Mouse (Mus musculus): ENCODE measurements around the gene Esp24. TPM values are rescaled to one million over a fixed set of nuclear protein-coding genes. Genes with fewer than 3 reads are reported as not detected.

Esp24 gene
- not detected for polyA plus RNA-seq (2017; shearing (Covaris generic))

DNA sequence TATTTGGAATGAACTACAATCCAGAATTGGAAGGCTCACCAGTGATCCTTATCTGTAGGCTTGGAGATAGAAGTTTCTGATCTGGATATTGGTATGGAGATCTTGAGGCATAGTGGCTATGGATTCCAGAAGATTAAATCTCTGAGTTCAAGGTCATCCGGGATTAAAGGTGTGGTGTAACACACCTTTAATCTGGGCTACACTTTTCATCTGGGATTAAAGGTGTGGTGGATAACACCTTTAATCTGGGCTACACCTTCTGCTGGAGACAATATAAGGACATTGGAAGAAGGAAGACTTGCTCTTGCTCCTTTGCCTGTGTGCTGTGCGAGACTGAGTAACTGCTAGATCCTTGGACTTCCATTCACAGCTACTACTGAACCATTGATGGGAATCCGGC is at the start of gene Esp24:
Gene Esp24, plus strand, starts transcription at position 301 of the 400 bp plus-strand sequence.

DNA sequence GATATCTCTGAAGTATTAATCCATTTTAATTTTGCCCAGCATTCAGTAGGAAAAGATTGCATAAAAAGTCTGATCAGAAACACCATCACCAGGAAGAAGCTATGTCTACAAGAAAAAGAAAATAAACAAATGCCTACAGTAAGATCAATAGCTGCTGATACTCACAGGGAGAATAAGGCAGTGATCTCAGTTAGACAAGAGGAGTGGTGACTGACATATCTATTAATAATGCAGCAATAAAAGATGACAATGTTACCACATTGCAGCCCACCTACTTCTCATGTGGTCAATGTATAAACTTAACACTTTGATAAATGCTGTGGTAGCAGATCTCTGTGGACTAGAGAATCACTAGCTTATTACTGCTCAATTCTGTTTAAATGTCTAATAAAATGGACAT is 6.7 kb downstream of the Esp24 start, which contains the start of gene Gm21903:
Gene Gm21903, minus strand, starts transcription at position 101 of the 400 bp plus-strand sequence.

DNA sequence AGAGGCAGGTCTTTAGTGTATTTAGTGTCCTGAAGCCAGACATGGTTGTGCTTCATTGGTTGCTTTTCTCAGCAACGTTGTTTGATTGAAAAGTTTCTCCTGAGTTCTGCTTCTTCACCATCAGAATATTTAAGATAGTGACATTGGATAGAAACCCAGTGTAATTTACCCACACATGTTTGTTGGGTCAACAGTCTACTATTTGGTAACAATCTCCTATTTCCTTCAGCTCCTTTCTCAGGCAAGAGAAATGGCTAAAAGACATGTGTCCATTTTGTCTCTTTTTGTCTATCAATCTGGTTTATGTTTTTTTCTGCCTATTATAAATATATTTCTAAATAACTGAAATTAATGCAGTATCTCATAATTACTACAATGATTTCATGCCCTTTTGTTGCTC is 40.4 kb downstream of the Esp24 start, which contains the start of gene Esp23:
Gene Esp23, minus strand, starts transcription at position 101 of the 400 bp plus-strand sequence.

Other genes starting within 250 kb of the Esp24 start
- not detected for gene Gm21903, start 6.6 kb downstream of the Esp24 start, polyA plus RNA-seq (2017; shearing (Covaris generic))
- gene Esp23, start 40.3 kb downstream of the Esp24 start, polyA plus RNA-seq (2017; shearing (Covaris generic)): not detected
- gene Esp22, start 58.6 kb downstream of the Esp24 start, polyA plus RNA-seq (2017; shearing (Covaris generic)): not detected